29 mouse cellular contexts compared by ENCODE assay signal in the genomic region with DNA sequence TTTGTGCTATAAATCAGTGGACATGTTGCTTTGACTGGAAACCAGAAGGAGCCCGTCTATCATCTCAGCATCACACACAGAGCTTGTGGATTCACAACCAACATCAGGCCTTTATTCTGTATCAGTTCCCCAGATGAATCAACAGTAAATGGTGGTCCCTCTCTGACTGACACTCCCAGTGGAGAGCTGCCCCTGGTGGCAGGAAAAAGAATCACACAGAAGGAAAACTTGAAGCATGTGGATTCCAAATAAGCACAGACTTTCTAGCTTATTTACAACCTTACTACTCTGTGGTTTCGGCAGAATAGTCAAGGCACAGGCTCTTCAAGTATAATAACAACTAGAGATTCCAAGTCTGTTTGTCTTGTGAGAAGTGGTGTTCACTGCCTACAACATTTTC.
A peak's percentile ranks its signal among the peaks of the same experiment; 100 is the strongest.
DNase-seq lines count a peak whose midpoint lies in the region; ATAC-seq and TF ChIP-seq lines count a peak whose summit lies in the region.
"Had no signal": no experiment of that assay in that cellular context is flagged by ENCODE, and none has a peak within 500 bp of the region (broad histone marks: within the 10 kb centered on the region; RNA-seq: fewer than 3 reads in every experiment).

No protein-coding gene starts in this region.

- dilution Hi-C loops in CH12.LX (cut with MboI; ENCODE audit: extremely low pct_ligation_motif_present, extremely low pct_unique_long_range_greater_than_20kb, low sequenced_read_pairs), result no loop called here

- TF ChIP-seq POLR2A in CH12.LX (IDR thresholded peaks at IDR 0.05; ENCODE audit: low read depth, low read length), result no peak

- TF ChIP-seq EP300 in CH12.LX (IDR thresholded peaks at IDR 0.05; ENCODE audit: low read length), result no peak

- DNase-seq in left cerebral cortex, adult 2 months (ENCODE audit: extremely low spot score in 1 of 2, low spot score in 2 of 2), result no peak
- no peak for DNase-seq in left cerebral cortex, adult 18-20 months (ENCODE audit: low spot score in 2 of 2)
- DNase-seq in CH12.LX (ENCODE audit: extremely low read depth) (peak; percentile 20), Patski (ENCODE audit: low read depth, low spot score) (no peak)
- DNase-seq in retina, postnatal 1 day, result no peak
- DNase-seq in gastrocnemius, postnatal 14 days, result no peak
- DNase-seq: adrenal gland, postnatal 36 days; B cell, adult 2 months; cerebellum, adult 2 months; cerebellum, postnatal 14 days; gastrocnemius, postnatal 36 days; heart, adult 18-20 months; heart, postnatal 4 days; kidney, adult 9 months; kidney, postnatal 14 days; left cerebral cortex, postnatal 4 days; liver, embryonic 13.5 days; lung, postnatal 4 days; right cerebral cortex, postnatal 25 days; thymus, postnatal 14 days had no signal

- H3K36me3 ChIP-seq in CH12.LX (replicated peaks in 1 of 2; ENCODE audit: control insufficient read depth in 1 of 2, insufficient read depth in 1 of 2, low read length in 1 of 2), result no peaks in the 10 kb centered on the region
- no peaks in the 10 kb centered on the region for H3K36me3 ChIP-seq in E14TG2a.4 (ENCODE audit: insufficient read depth, low read length)
- H3K36me3 ChIP-seq: heart, embryonic 12.5 days; hindbrain, embryonic 13.5 days; liver, embryonic 13.5 days; lung, embryonic 15.5 days; midbrain, embryonic 13.5 days; stomach, embryonic 15.5 days had no signal

- TF ChIP-seq RAD21 in CH12.LX (IDR thresholded peaks at IDR 0.05; ENCODE audit: low read depth, low read length), result no peak; the same call in none of the 2 replicates

- in situ Hi-C loops in CH12.LX (cut with MboI; ENCODE audit: low pct_ligation_motif_present, low pct_unique_long_range_greater_than_20kb, low sequenced_read_pairs) (no loop called here), Patski (cut with MboI; ENCODE audit: low pct_unique_long_range_greater_than_20kb) (no loop called here)

- H3K4me3 ChIP-seq in left cerebral cortex, adult 2 months, result no peak overlapping the region
- H3K4me3 ChIP-seq in CH12.LX (replicated peaks in 1 of 3; ENCODE audit: low read depth in 2 of 3, low read length in 2 of 3, poor library complexity in 1 of 3) (no peak overlapping the region), E14TG2a.4 (replicated peaks; ENCODE audit: low read length) (no peak overlapping the region)
- H3K4me3 ChIP-seq: heart, embryonic 12.5 days; hindbrain, embryonic 13.5 days; liver, embryonic 13.5 days; lung, embryonic 15.5 days; megakaryocyte, embryonic 14.5 days; midbrain, embryonic 13.5 days; stomach, embryonic 15.5 days had no signal

- intact Hi-C loops in left cerebral cortex, adult 2 months (cut with DNase I), result no loop called here
- intact Hi-C loops in gastrocnemius, postnatal 14 days (cut with DNase I; ENCODE audit: low total_unique reads), result no loop called here

- POLR2A ChIA-PET in Patski (lab: Charles Lee), result no interaction called here

- no peaks in the 10 kb centered on the region for H3K4me1 ChIP-seq in CH12.LX (ENCODE audit: control insufficient read depth in 1 of 2, insufficient read depth in 2 of 2)
- H3K4me1 ChIP-seq in E14TG2a.4 (replicated peaks; ENCODE audit: low read depth, low read length), result no peaks in the 10 kb centered on the region
- H3K4me1 ChIP-seq: heart, embryonic 12.5 days; hindbrain, embryonic 13.5 days; liver, embryonic 13.5 days; lung, embryonic 15.5 days; megakaryocyte, embryonic 14.5 days; midbrain, embryonic 13.5 days; stomach, embryonic 15.5 days had no signal

- no peaks in the 10 kb centered on the region for H3K27me3 ChIP-seq in CH12.LX (replicated peaks)
- H3K27me3 ChIP-seq in E14TG2a.4 (ENCODE audit: insufficient read depth, low read length), result no peaks in the 10 kb centered on the region
- H3K27me3 ChIP-seq in Patski, result peaks cover under 1% of the 10 kb centered on the region
- H3K27me3 ChIP-seq: heart, embryonic 12.5 days; hindbrain, embryonic 13.5 days; liver, embryonic 13.5 days; lung, embryonic 15.5 days; megakaryocyte, embryonic 14.5 days; midbrain, embryonic 13.5 days; stomach, embryonic 15.5 days had no signal

- H3K27ac ChIP-seq in left cerebral cortex, adult 2 months, result no peak overlapping the region
- no peak overlapping the region for H3K27ac ChIP-seq in CH12.LX (ENCODE audit: insufficient read depth, low read depth)
- H3K27ac ChIP-seq: hindbrain, embryonic 13.5 days; liver, embryonic 13.5 days; lung, embryonic 15.5 days; midbrain, embryonic 13.5 days; stomach, embryonic 15.5 days had no signal

- H3K79me2 ChIP-seq in CH12.LX (replicated peaks; ENCODE audit: control insufficient read depth, extremely low read depth, insufficient read depth, poor library complexity, severe bottlenecking), result no peaks in the 10 kb centered on the region

- CTCF ChIA-PET in Patski (lab: Charles Lee), result no interaction called here

- no peak overlapping the region for H3K4me2 ChIP-seq in CH12.LX (ENCODE audit: insufficient read depth, low read depth, poor library complexity, severe bottlenecking)
- H3K4me2 ChIP-seq: heart, embryonic 12.5 days; hindbrain, embryonic 13.5 days; liver, embryonic 13.5 days; lung, embryonic 15.5 days; midbrain, embryonic 13.5 days; stomach, embryonic 15.5 days had no signal

- no peak for ATAC-seq in Patski
- ATAC-seq in erythroid progenitor cell, adult 5-6 weeks (replicated peaks; ENCODE audit: low FRiP score, poor library complexity, severe bottlenecking), result no peak
- ATAC-seq: forebrain, embryonic 14.5 days; midbrain, embryonic 13.5 days had no signal

- H3K9me3 ChIP-seq in CH12.LX (replicated peaks; ENCODE audit: low read length), result no peaks in the 10 kb centered on the region
- no peaks in the 10 kb centered on the region for H3K9me3 ChIP-seq in E14TG2a.4 (ENCODE audit: low read length)
- H3K9me3 ChIP-seq: heart, embryonic 12.5 days; hindbrain, embryonic 13.5 days; liver, embryonic 13.5 days; lung, embryonic 15.5 days; megakaryocyte, embryonic 14.5 days; midbrain, embryonic 13.5 days; stomach, embryonic 15.5 days had no signal

- H3K9ac ChIP-seq in CH12.LX (ENCODE audit: insufficient read depth, low read depth), result no peak overlapping the region
- H3K9ac ChIP-seq: heart, embryonic 12.5 days; hindbrain, embryonic 13.5 days; liver, embryonic 13.5 days; lung, embryonic 15.5 days; midbrain, embryonic 13.5 days; stomach, embryonic 15.5 days had no signal

- TF ChIP-seq CTCF in left cerebral cortex, adult 2 months (IDR thresholded peaks at IDR 0.05), result peak; percentile 15
- peak; percentile 21 to 51; a peak in 2 of 4 replicates for TF ChIP-seq CTCF in CH12.LX (conservative IDR thresholded peaks at IDR 0.05 in 1 of 2, IDR thresholded peaks at IDR 0.05 in 1 of 2; ENCODE audit: low read depth in 2 of 2, low read length in 2 of 2)
- peak; percentile 58 for TF ChIP-seq CTCF in E14TG2a.4 (conservative IDR thresholded peaks at IDR 0.05; ENCODE audit: low read length)
- peak; percentile 33 for TF ChIP-seq CTCF in Patski (IDR thresholded peaks at IDR 0.05)

TF ChIP-seq in CH12.LX, 34 proteins besides CTCF, POLR2A, EP300 and RAD21:
- TF ChIP-seq MYC (IDR thresholded peaks at IDR 0.05; ENCODE audit: low read depth, low read length), result no peak
- no peak for TF ChIP-seq PAX5 (IDR thresholded peaks at IDR 0.05; ENCODE audit: low read length)
- no peak for TF ChIP-seq MEF2A (IDR thresholded peaks at IDR 0.05; ENCODE audit: borderline replicate concordance, low read depth, low read length)
- TF ChIP-seq ELF1 (IDR thresholded peaks at IDR 0.05; ENCODE audit: low read depth, low read length), result no peak
- 0 out of 2 replicates have a peak, but pooled peaks have one; percentile 13 for TF ChIP-seq SMC3 (IDR thresholded peaks at IDR 0.05; ENCODE audit: low read depth, low read length)
